Mouse (Mus musculus): ENCODE results near the gene Sh3pxd2a.

Sh3pxd2a gene

DNA sequence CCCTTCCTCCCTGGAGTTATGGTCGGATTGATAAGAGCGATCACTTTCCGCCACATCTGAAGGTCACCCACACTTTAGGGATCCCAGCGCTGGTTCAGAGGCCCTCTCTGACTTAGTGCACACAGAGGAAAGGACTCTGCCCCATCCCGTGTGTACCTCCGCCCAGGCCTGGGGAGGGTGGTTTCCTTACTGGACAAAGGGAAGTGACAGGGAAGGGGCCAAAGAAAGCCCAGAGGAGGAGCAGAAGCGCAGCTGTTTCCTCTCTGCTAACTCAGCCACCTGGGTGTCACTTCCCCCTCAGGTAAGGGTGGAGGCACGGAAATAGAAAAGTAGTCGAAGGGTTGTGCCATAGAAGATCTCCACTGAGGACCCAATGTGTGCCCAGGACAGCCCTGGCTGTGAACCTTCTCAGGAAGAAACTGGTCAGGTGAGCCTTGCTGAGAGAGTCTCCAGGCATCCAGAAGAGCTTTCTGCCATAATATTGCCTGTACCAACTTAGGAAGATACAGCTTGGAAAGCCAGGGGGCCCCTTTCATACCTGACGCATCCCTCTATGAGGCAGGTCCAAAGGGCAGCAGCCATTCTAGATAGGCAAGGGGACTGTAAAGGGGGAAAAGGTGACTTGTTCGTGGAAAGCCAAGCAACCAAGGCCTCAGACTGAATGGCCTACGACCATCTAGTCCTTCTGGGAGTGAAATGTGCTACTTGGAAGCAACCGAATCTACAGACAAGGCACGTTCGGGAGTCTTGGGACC is 9.0 kb downstream of the Sh3pxd2a start:
- DNase-seq = no peak

DNA sequence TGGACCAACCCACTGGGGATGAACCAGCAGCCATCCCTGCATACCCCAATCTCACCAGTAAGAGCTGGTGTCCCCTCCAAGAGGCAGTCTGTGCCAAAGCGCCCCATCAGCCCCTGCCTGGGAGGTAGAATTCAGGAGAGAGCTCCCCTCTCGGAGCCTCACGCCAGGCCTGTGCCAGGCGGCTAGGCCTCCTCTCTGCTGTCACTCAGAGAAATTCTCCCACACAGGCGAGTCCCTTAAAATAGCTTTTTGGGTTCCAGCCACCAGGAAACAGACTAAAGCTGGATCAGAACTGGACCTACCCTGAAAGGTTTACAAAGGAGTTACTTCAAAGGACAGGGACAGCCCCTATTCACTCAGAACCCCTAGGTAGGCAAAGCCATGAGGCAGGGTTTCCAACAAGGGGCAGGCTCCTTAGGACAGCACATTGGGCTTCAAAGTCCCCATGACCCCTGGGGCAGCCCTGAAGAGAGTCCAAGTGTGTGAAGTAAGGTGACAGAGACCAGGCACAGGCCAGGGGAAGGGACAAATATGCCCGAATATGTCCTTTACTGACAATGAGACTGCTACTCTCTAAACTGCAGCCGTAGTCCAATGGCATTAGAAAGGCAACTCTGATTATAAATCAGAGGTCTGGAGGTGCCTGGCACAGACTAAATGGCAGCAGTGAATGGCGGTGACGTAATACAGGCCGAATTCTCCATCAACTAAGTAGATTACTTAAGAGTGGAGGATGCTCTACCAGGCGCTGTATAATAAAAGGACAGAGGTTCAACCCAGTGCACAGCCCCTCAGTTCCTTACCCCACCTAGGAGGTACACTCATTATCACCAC is 9.8 kb downstream of the Sh3pxd2a start:
- DNase-seq = no peak

DNA sequence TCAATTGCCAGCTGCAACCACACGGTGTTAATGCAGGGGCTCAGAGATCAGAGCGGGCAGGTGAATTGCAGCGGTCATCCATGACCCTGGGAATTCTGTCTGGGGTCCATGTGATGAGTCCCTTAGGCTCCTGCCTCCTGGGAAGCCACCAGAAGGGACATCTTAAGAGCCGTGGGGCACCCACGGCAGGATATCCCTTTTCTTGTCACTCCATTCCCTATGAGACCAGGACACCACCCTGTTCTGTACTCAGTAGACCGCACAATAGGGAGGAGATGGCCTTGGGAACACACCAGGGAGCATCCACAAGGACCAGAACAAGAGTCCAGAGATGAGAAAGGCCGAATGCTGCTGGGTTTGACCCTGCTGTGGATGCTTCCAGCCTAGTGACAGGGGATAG is 10.8 kb downstream of the Sh3pxd2a start:
- no peak for DNase-seq

DNA sequence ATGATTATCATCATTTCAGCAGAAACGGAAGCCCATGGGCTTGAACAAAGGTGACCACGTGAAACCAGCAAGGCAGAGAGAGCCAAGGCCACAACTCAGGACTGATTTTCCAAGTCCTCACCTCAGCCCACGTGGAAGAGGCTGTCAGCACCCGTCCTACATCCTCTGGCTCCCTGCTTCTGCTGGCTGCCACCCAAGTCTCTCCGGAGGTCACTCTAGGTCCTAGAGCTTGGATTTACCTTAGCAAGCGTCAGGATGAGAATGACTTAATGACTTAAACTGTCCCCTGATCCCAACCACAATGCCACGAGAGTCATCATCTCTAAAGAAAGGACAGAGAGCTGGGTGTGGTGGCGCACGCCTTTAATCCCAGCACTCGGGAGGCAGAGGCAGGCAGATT is 11.5 kb downstream of the Sh3pxd2a start:
- DNase-seq = no peak

DNA sequence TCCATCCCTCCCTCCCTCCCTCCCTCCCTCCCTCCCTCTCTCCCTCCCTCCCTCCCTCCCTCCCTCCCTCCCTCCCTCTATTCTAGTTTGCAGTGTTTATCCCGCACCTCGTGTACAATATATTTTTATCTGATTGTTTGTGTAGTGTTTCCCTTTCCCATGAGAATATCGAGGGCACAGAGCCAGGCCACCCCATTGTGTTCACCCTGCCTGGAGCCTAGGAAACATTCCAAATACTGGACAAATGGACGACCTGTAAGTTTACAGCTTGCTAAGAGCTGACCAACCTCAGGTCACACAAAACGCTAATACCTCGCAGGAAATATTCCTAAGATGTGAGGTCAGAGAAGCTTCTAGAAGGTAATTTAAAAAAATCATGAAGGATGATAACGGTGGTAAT is 12.0 kb downstream of the Sh3pxd2a start:
- no peak for DNase-seq

DNA sequence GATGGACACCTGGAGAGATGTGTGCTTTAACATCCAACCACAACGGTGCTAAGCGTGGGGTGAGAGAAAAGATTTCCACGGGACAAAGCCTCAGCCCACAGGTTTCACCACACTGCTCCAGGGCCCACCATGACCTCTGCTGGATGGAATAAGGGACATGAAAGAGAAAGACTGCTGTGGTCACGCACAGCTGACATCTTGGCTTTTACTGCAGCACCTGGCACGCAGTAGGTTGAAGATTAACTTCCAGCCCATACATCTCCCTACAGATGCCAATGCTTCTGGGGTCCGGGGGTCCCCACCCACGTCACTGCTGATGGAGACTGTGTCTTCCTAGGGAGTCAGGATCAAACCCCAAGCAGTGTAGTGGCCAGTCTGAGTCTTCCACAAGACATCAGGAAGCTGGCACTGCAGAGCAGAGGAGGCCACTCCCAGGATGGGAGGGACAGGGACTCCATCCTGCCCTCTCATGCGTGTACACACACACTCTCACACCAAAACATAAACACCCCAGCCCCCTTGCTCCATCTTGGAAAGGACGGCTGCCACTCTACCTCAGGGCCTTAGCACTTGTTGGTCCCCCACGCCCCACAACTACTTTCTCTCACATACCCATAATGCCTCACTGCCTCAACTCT is 12.6 kb downstream of the Sh3pxd2a start:
- DNase-seq = no peak

DNA sequence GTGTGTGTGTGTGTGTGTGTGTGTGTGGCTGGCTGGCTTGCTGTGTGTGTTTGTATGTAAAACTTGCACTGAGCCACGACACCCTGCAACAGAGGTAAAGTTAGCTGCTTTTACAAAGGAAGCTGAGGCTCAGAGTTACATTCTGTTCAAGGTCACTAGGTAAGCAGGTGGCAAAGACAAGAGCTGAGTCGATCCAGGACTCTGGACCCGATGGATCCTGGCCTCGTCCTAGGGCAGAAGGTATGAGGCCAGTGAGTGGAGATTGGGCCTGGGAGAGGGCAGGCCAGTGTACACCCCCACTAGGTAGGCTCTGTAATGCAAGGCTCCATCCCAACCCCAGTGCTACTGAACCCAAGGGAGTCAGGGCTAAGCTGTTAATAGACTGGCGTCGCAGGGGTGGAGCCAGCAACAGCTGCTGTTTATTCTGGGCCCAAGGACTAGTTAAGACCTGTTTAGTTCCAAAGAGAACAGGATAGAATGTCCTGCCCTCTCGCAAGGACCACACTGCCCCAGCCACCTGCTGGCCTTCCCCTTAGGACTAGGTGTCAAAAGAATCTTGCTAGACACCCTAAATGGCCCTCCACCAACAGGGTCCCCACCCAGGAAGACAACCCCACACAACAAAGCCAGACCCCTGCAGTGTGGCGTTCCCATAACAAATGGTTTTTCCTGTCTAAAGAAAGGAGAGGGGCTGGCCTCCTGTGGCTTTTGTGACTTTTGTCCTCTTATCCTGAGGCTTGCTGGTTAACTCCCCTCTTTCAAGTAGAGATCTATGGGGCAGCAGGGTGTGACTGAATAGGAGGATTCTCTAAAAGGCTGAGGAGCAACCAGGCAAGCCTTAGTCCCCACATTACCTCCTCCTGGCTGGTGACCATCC is 13.7 kb downstream of the Sh3pxd2a start:
- no peak for DNase-seq

DNA sequence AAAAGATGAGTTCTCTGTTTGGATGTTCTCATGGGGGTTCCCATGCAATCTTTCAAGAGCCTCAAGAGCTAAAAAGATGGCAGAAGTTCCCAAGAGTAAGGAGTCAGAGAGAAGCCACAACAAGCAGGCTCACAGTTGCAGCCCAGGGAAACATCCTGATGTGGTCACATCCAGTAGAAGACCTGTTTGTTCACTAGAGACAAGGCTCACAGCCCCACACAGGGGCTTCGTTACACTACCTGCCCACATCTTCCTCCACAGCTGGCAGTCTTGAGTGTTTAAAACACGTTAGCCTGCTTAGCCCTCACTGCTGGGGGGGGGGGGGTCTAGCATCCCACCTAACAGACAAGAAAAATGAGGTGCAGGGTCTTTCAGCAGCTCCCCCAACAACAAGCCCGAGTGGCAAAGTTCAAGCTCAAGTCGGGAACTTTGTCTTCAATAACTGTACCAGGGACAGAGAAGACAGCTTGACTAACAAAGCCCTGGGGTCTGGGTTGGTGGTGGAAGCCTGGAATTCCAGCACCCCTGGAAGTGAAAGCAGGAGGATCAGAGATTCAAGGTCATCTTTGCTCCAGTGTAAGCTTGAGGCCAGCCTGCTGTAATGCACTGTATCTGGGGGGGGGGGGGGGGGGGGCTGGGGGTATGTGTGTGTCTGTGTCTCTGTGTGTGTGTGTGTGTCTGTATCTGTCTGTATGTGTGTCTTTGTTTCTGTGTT is 14.5 kb downstream of the Sh3pxd2a start:
- no peak for DNase-seq

DNA sequence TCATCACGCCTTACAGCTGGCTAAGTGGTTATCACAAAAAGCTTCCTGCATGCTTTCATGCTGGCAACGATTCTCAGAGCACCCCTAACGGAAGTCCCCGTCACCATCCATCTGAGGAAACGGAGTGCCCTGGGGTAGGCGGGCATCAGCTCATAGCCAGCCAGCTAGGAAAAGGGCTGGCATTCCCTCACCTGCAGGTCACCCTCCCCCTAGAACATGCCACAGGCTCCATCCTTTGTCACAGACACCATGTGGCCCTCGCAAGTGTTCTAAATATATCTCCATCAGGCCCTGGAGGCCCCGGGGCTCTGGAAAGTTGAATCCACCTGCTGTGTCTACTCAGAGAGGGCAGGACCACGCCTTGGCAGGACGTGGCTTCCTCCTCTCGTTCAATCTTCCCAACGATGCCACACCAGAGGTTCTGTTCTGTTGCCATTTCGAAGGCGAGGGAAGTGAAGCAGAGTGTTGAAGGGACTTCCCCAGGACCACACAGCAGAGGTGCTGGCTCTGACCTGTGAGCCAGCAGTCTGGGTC is 15.5 kb downstream of the Sh3pxd2a start:
- no peak for DNase-seq

DNA sequence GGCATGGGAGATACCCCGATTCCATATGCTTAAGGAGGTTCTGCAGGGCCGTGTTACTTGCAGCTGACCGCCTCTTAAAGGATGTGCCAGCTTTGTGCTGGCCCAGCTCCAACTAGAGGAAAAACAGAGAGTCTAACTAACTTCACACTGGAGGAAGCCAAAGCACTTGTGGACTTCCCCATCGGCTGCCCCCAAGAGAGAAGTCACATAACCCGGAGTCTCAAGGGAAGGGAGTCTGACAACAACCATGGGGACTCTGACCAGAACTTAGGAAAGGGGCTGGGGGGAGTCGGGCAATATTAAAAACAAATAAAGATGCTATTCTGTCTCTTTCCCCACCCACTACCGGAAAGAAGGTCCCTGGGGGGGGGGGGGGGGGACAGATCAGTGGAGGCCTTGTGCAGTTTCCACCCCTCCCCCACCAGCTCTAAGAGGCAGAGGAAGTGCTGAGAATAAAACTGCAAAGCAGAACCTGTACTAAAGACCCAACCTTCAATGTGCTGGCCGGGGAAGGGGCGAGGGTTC is 17.3 kb downstream of the Sh3pxd2a start:
- no peak for DNase-seq

DNA sequence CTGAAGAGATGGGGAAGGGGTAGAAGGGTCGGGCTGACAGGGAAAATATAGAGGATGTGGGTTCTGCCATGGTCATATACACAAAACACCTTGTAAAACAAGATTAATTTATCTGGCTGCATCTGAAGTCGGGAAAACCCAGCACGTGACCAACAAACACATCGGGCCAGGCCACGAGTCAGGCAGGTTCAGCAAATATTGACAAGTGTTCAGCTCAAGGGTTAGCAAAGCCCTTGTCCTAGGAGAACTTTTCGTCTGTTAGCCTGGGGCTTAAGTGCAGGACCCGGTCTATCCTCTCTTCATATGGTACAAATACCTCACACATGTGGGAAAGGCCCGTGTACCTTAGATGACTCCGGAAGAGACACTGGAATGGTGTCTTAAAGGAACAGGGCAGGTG is 18.1 kb downstream of the Sh3pxd2a start:
- no peak for DNase-seq

DNA sequence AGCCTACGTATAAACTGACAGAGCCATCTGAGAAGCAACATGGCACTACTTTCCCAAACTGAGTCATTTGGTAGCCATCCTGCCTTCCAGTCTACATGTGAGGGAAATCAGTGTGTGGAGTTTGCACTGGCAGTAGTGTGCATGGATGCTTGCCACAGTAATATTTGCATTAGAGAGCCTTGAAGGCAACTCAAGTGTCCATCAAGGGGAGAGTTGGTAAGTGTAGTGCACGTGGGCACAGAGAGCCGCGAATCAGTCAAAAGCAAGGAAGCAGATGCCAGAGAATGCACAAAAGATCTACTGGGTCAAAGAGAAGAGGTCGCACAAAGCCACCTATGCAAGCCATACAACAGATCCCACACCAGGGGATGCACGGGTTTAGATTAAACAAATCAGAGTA is 18.5 kb downstream of the Sh3pxd2a start:
- no peak for DNase-seq

DNA sequence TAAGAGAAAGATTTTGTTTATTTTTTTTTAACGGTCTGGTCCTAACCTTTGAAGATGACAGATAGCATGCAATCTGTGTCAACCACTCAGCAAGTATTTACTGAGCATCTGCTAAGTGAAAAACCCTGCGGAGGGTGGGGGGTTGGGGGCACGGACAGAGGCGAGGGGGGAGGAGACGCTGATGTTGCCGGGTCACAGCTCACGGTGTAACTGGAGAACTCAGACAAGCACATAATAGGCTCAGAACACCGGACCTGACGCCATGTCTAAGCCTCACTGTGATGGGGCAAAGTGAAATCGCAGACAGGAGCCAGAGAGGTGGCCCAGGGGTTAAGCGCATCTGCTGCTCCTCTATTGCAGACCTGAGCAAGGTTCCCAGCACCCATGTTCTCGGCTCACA is 19.7 kb downstream of the Sh3pxd2a start:
- no peak for DNase-seq

DNA sequence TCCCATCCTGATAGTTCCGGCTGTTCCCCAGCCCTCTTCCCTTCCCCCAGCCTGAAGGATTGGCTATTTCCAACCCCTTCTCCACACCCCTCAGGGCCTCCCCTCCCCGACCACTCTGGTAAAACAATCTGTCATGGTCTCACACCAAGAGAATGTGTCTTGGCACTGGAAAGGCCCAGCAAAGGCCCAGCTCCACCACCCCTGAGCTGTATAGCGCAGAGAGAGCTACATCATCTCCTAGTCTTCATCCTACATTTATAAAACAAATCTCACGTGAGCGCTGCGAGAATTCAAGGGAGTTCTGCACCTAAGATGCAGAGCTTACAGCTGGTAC is 21.9 kb downstream of the Sh3pxd2a start:
- DNase-seq = no peak

DNA sequence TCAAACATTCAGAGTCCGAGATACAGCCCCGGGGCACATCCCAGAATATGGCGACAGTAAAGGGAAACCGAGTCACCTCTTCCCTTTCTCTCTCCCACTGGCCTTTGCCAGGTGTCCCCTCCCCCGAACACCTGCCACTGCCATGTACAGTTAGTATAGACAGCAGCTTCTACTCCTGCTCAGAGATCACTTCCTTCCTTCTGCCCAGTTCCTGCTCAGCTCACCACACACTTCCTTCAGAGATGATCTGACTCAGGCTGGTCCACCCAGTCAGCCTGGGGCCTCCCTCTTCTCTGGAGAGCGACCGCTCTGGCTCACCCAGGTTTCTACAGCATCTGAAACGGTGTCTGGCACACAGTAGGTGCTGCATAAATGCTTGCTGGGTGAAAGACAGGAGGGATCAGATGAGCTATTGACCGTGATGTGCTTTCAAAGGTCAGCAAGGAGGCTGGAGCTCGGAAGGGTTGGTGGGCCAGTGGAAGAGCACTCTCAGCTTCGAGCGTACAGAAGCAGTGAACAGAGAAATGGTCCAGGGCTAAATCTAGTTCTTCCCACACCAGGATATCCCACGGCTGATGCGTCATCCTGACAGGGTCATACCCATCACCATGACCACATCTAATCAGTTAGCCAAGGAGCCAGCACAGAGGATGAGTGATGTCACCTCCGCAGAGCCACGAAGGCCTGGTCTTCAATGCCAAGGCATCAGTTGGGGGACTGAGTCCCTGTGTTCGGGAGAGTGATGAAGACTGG is 22.5 kb downstream of the Sh3pxd2a start:
- DNase-seq = no peak

DNA sequence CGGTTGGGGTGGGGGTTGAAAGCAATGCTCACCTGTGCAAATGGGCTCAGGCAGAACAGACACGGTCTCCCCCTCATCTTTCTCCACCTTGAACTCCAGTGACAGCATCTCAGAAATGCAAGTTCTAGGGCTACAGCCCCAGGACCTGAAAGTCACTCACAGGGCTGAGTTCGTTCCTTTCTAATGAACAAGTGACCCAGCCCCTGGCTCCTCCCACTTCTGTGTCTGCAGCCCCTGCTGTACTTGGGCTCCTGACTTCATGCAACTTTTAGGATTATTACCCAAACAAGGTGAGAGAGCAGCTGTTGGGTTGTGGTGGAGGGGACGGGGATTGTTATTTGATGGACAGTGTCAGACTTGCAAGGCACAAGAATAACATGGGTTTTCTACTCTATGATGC is 23.2 kb downstream of the Sh3pxd2a start:
- no peak for DNase-seq

DNA sequence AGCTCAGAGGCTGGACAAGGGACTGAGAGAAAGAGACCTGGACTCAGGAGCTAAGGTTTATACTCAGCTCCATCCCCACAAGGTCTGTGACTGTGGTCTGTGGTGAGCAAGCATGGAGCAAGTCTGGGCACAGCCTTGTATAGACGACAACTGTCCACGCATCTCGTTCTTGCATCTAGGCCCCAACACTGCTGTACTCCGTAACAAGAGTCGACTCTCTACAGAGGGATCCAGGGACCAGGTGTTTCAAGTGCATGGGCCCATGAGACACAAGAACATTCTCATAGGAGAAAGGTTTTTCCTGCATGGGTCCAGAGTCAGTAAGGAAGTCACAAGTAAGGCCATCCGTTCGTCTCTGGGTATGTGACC is 23.8 kb downstream of the Sh3pxd2a start:
- no peak for DNase-seq

DNA sequence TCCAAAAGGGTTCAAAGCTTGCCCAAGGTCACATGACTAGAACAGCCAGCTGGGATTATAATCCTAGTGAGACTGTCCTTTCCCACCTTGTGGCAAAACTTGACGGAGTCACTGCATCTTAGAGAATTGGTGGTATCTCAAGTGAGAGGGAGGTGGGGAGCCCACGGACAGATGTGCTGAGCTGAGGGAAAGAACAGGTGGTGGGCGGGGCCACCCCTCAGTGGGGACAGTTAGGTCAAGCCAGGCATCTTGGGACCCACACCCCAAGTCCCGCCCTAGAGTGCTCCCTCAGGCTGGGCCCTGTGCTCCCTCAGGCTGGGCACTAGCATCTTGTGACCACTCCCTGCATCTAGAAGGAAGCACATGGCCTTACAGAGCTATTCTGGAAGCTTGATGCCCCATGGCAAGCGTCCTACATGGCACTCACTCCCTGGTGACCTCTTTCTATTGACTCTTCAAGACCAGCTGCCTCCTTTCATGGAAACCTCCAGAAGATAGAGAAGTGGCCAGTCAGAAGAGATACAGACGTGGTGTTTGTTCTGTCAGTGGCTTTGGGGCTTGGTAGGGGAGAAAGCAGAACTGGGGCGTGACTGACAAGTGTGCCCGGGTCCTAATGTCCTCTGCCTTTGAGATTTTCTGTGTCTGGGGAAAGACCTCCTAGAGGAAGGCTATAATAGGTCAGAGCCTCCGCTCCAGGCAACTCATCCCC is 24.3 kb downstream of the Sh3pxd2a start:
- DNase-seq = no peak

DNA sequence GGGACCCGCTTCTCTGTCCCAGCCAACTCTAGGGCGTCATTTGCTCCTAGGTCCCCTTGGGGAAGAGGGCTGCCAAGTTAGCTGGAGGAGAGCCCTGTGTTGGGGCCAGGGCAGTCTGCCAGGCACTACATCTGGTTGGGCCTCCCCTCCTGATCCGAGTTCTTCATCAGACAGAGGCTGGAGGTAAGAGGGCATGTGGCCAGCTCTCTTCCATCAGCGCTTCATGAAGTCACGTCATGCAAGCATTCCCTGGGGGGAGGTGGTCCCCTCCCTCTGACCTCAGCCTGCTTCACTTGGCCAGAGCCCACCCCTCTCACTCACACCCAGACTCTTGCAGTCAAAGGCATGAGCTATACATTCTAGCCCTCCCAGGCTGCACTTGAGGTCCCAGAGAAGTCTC is 25.8 kb downstream of the Sh3pxd2a start:
- DNase-seq = no peak

DNA sequence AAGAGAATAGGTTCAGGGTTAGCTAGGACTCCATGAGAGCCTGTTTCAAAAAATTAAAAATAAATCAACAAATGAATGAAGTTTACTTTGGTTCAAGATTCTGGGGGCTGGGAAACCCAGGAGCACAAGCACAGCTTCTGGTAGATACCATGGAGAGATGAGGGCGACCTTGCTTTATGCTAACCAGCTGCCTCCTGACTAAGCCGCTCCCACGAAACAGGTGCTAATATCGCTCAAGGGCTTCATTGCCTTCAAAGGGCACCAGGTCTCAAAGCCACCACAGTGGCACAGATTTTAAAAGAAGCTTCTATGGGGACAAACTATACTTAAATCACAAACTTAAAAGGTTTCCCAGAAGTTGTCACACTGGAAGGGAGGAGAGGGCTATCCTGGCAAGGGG is 27.2 kb downstream of the Sh3pxd2a start:
- no peak for DNase-seq

DNA sequence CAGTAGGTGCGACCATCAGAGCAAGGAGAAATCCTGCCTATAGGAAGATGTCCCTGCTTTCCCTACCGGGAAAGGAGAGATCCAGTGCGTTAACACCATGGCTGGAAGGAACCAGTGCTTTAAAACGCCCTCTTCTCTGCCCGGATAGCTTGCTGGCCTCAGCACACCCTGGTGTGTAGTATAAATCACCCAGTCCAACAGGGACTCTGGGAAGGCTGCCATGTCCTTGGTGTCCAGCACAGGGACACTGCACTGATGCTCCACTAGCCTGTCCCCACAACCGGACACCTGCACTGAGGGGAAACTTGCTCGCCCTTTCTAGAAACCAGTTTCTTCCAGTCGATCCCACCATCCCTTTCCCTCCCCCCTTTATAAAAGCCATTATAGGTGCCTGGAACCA is 28.0 kb downstream of the Sh3pxd2a start:
- DNase-seq = no peak
